Mouse (Mus musculus) cortical plate, adult 2 months (tissue): ENCODE data around the gene Miga1. TPM values are rescaled to one million over a fixed set of nuclear protein-coding genes. Genes with fewer than 3 reads are reported as not detected.
"Not testable (repeated sequence)": the region's sequence is repeated elsewhere in the genome, so short reads cannot be mapped to it uniquely, and the experiment has no call there.

Source experiments
- H3K27ac ChIP-seq: fragments of 200-500 bp; 2 replicates; pipeline ENCODE4 v1.5.1; 2012; ENCODE audit warnings: low read length, control low read depth, inconsistent platforms; ENCODE audit not compliant: insufficient read depth
- H3K4me1 ChIP-seq: fragments of 200-500 bp; 2 replicates; pipeline ENCODE4 v1.6.1; 2011; ENCODE audit warnings: low read length; ENCODE audit not compliant: control insufficient read depth, insufficient read depth
- H3K4me3 ChIP-seq: fragments of 200-500 bp; 2 replicates; pipeline ENCODE4 v1.5.1; 2011; ENCODE audit warnings: mild to moderate bottlenecking, low read length, control low read depth; ENCODE audit not compliant: insufficient read depth
- CTCF ChIP-seq: fragments of 200-500 bp; IDR thresholded peaks from 2 replicates; pipeline ENCODE4 v1.5.1; 2011; ENCODE audit warnings: mild to moderate bottlenecking, control low read depth, low read length; ENCODE audit not compliant: insufficient read depth; ENCODE audit errors: extremely low read depth
- POLR2A ChIP-seq: fragments of 200-500 bp; IDR thresholded peaks from 2 replicates; pipeline ENCODE4 v1.6.1; 2011; ENCODE audit warnings: mild to moderate bottlenecking, low read length, control low read depth; ENCODE audit not compliant: insufficient read depth; ENCODE audit errors: extremely low read depth
- polyA plus RNA-seq: library from polyadenylated mRNA; depleted of rRNA; stranded (reverse); fragments of >200 nt; gene quantifications from 2 replicates; pipeline ENCODE4 v1.2.3, GENCODE M21; 2012

Miga1 gene
- polyA plus RNA-seq, 1 experiment, result 50.7 TPM

GRCm38 (mm10) chr3:152332104-152332503 lies 8.1 kb downstream of the Miga1 start:
- TF ChIP-seq POLR2A (no peak), CTCF (no peak)
- Histone ChIP-seq H3K4me3 (no peak overlapping the region), H3K4me1 (no peaks in the 10 kb centered on the region), H3K27ac (no peak overlapping the region)

- Histone ChIP-seq H3K4me3 (no peak overlapping the region), H3K4me1 (no peaks in the 10 kb centered on the region), H3K27ac (no peak overlapping the region)
- TF ChIP-seq POLR2A, result no peak
- no peak for TF ChIP-seq CTCF
These were observed 18.3 kb downstream of the Miga1 start for GRCm38 (mm10) chr3:152321765-152322547.

- no peak for TF ChIP-seq POLR2A
- 0 out of 2 replicates have a peak, but pooled peaks have one; percentile 2 for TF ChIP-seq CTCF
- H3K4me1 ChIP-seq, result no peaks in the 10 kb centered on the region
- H3K27ac ChIP-seq, result no peak overlapping the region
- H3K4me3 ChIP-seq, result no peak overlapping the region
These were observed 19.1 kb downstream of the Miga1 start for GRCm38 (mm10) chr3:152320972-152321645.

GRCm38 (mm10) chr3:152316447-152317173 lies 23.6 kb downstream of the Miga1 start:
- not testable (repeated sequence) for H3K27ac ChIP-seq, H3K4me3 ChIP-seq, H3K4me1 ChIP-seq

- H3K4me1 ChIP-seq, result no peaks in the 10 kb centered on the region
- H3K27ac ChIP-seq, result no peak overlapping the region
- TF ChIP-seq CTCF (peak; percentile 96), POLR2A (no peak)
- H3K4me3 ChIP-seq, result no peak overlapping the region
These were observed 24.6 kb downstream of the Miga1 start for GRCm38 (mm10) chr3:152315613-152316012.

- H3K4me1 ChIP-seq, H3K4me3 ChIP-seq, H3K27ac ChIP-seq: not testable (repeated sequence)
These were observed 25.5 kb downstream of the Miga1 start for GRCm38 (mm10) chr3:152314666-152315065.

GRCm38 (mm10) chr3:152309250-152309645 lies 31.0 kb downstream of the Miga1 start:
- Histone ChIP-seq H3K4me1 (peaks cover 1% of the 10 kb centered on the region; the same call in 1 of the 2 replicates), H3K27ac (no peak overlapping the region), H3K4me3 (no peak overlapping the region)
- TF ChIP-seq CTCF (no peak), POLR2A (no peak)

- H3K27ac ChIP-seq, result no peak overlapping the region
- peaks cover 1% of the 10 kb centered on the region; the same call in 1 of the 2 replicates for H3K4me1 ChIP-seq
- TF ChIP-seq POLR2A, result no peak
- no peak for TF ChIP-seq CTCF
- H3K4me3 ChIP-seq, result no peak overlapping the region
These were observed 31.5 kb downstream of the Miga1 start for GRCm38 (mm10) chr3:152308485-152309249.

- TF ChIP-seq POLR2A (no peak), CTCF (no peak)
- H3K4me3 ChIP-seq, result no peak overlapping the region
- peaks cover 1% of the 10 kb centered on the region; the same call in 1 of the 2 replicates for H3K4me1 ChIP-seq
- H3K27ac ChIP-seq, result no peak overlapping the region
These were observed 34.2 kb downstream of the Miga1 start for GRCm38 (mm10) chr3:152305971-152306370.
